Mouse (Mus musculus) CH12.LX (cell line): ENCODE data around the gene Dip2b. TPM values are rescaled to one million over a fixed set of nuclear protein-coding genes. Genes with fewer than 3 reads are reported as not detected.

Source experiments
- DNase-seq: peaks from one replicate; pipeline ENCODE4 v3.0.0-alpha.2; 2013; ENCODE audit errors: extremely low read depth
- H3K27ac ChIP-seq: 2 replicates; pipeline ENCODE4 v1.5.1; 2012; ENCODE audit warnings: low read depth, mild to moderate bottlenecking, control low read depth, moderate library complexity; ENCODE audit not compliant: insufficient read depth
- H3K27me3 ChIP-seq: replicated peaks from 2 replicates; pipeline ENCODE3; 2012; ENCODE audit warnings: inconsistent platforms
- H3K36me3 ChIP-seq, 2 experiments: replicated peaks in 1 of 2; 2 replicates each; pipeline versions ENCODE3 to v1.6.1; 2012; ENCODE audit warnings: inconsistent platforms in 1 of 2, low read length in 1 of 2, mild to moderate bottlenecking in 1 of 2, mixed read lengths in 1 of 2, moderate library complexity in 1 of 2; ENCODE audit not compliant: control insufficient read depth in 1 of 2, insufficient read depth in 1 of 2
- H3K4me1 ChIP-seq, 2 experiments: 2 replicates each; pipeline ENCODE4 v1.6.1; 2012; ENCODE audit warnings: inconsistent platforms in 1 of 2, moderate library complexity in 1 of 2; ENCODE audit not compliant: insufficient read depth in 2 of 2, control insufficient read depth in 1 of 2
- H3K4me2 ChIP-seq: 2 replicates; pipeline ENCODE4 v1.6.1; 2012; ENCODE audit warnings: low read depth, mild to moderate bottlenecking, control low read depth; ENCODE audit not compliant: poor library complexity, insufficient read depth, severe bottlenecking
- H3K4me3 ChIP-seq, 3 experiments: fragments of 150-350 bp in 1 of 3; sonication (generic) in 1 of 3; replicated peaks in 1 of 3; 2 replicates each; pipeline versions ENCODE3 to v1.5.1; 2011 to 2012; ENCODE audit warnings: low read depth in 2 of 3, low read length in 2 of 3, mild to moderate bottlenecking in 2 of 3, moderate library complexity in 2 of 3, control low read depth in 1 of 3, improper control_type of control experiment in 1 of 3, inconsistent platforms in 1 of 3, mixed read lengths in 1 of 3; ENCODE audit not compliant: poor library complexity in 1 of 3
- H3K79me2 ChIP-seq: replicated peaks from 2 replicates; pipeline ENCODE4 v1.6.1; 2012; ENCODE audit warnings: mild to moderate bottlenecking, moderate library complexity; ENCODE audit not compliant: control insufficient read depth, poor library complexity, insufficient read depth, severe bottlenecking; ENCODE audit errors: extremely low read depth
- H3K9ac ChIP-seq: 2 replicates; pipeline ENCODE4 v1.6.1; 2012; ENCODE audit warnings: low read depth, mild to moderate bottlenecking, control low read depth, moderate library complexity; ENCODE audit not compliant: insufficient read depth
- H3K9me3 ChIP-seq: replicated peaks from 2 replicates; pipeline ENCODE3; 2012; ENCODE audit warnings: low read length, inconsistent platforms, mixed read lengths
- CHD1 ChIP-seq: IDR thresholded peaks from 2 replicates; pipeline ENCODE4 v1.6.1; 2012; ENCODE audit warnings: low read depth, low read length, improper control_type of control experiment, inconsistent platforms
- CHD2 ChIP-seq: IDR thresholded peaks from 2 replicates; pipeline ENCODE4 v1.6.1; 2011; ENCODE audit warnings: low read length, improper control_type of control experiment
- CTCF ChIP-seq, 2 experiments: IDR thresholded peaks in 1 of 2; conservative IDR thresholded peaks in 1 of 2; 2 replicates each; pipeline ENCODE4 v1.5.1; 2011 to 2012; ENCODE audit warnings: low read depth in 2 of 2, low read length in 2 of 2, improper control_type of control experiment in 1 of 2, inconsistent platforms in 1 of 2, mild to moderate bottlenecking in 1 of 2, moderate library complexity in 1 of 2
- E2F4 ChIP-seq: IDR thresholded peaks from 2 replicates; pipeline ENCODE4 v1.6.1; 2011; ENCODE audit warnings: low read depth, low read length, improper control_type of control experiment; ENCODE audit not compliant: insufficient replicate concordance
- ELF1 ChIP-seq: IDR thresholded peaks from 2 replicates; pipeline ENCODE4 v1.6.1; 2014; ENCODE audit warnings: low read depth, mild to moderate bottlenecking, inconsistent platforms, low read length, improper control_type of control experiment
- ETS1 ChIP-seq: conservative IDR thresholded peaks from 2 replicates; pipeline ENCODE4 v1.6.1; 2012; ENCODE audit warnings: low read depth, mild to moderate bottlenecking, inconsistent platforms, low read length, improper control_type of control experiment, moderate library complexity
- GABPA ChIP-seq: IDR thresholded peaks from 2 replicates; pipeline ENCODE4 v1.6.1; 2012; ENCODE audit warnings: low read depth, low read length, improper control_type of control experiment, inconsistent platforms; ENCODE audit not compliant: insufficient replicate concordance
- HCFC1 ChIP-seq: IDR thresholded peaks from 2 replicates; pipeline ENCODE4 v1.6.1; 2012; ENCODE audit warnings: low read depth, mild to moderate bottlenecking, inconsistent platforms, low read length, improper control_type of control experiment
- IRF4 ChIP-seq: IDR thresholded peaks from 2 replicates; pipeline ENCODE4 v1.6.1; 2014; ENCODE audit warnings: low read depth, mild to moderate bottlenecking, inconsistent platforms, low read length, improper control_type of control experiment
- JUN ChIP-seq: IDR thresholded peaks from 2 replicates; pipeline ENCODE4 v1.6.1; 2011; ENCODE audit warnings: low read depth, mild to moderate bottlenecking, low read length, improper control_type of control experiment, moderate library complexity; ENCODE audit not compliant: insufficient read depth
- JUND ChIP-seq: conservative IDR thresholded peaks from 2 replicates; pipeline ENCODE4 v1.6.1; 2011; ENCODE audit warnings: low read depth, low read length, improper control_type of control experiment
- KAT2A ChIP-seq: IDR thresholded peaks from 2 replicates; pipeline ENCODE4 v1.6.1; 2012; ENCODE audit warnings: low read length, improper control_type of control experiment, inconsistent platforms; ENCODE audit not compliant: insufficient replicate concordance
- MAFK ChIP-seq: IDR thresholded peaks from 2 replicates; pipeline ENCODE4 v1.6.1; 2011; ENCODE audit warnings: low read length, improper control_type of control experiment; ENCODE audit not compliant: insufficient replicate concordance
- MAZ ChIP-seq: IDR thresholded peaks from 2 replicates; pipeline ENCODE4 v1.6.1; 2012; ENCODE audit warnings: low read depth, mild to moderate bottlenecking, inconsistent platforms, low read length, improper control_type of control experiment, moderate library complexity
- MEF2A ChIP-seq: IDR thresholded peaks from 2 replicates; pipeline ENCODE4 v1.6.1; 2014; ENCODE audit warnings: low read depth, mild to moderate bottlenecking, inconsistent platforms, low read length, improper control_type of control experiment, borderline replicate concordance
- MXI1 ChIP-seq: IDR thresholded peaks from 2 replicates; pipeline ENCODE4 v1.6.1; 2011; ENCODE audit warnings: mild to moderate bottlenecking, low read depth, low read length, improper control_type of control experiment
- MYC ChIP-seq: IDR thresholded peaks from 2 replicates; pipeline ENCODE4 v1.6.1; 2011; ENCODE audit warnings: low read depth, mild to moderate bottlenecking, improper control_type of control experiment, low read length
- NELFE ChIP-seq: IDR thresholded peaks from 2 replicates; pipeline ENCODE4 v1.6.1; 2011; ENCODE audit warnings: low read depth, low read length, improper control_type of control experiment
- NRF1 ChIP-seq: IDR thresholded peaks from 2 replicates; pipeline ENCODE4 v1.6.1; 2014; ENCODE audit warnings: low read depth, mild to moderate bottlenecking, inconsistent platforms, low read length, improper control_type of control experiment, moderate library complexity
- PAX5 ChIP-seq: IDR thresholded peaks from 2 replicates; pipeline ENCODE4 v1.6.1; 2012; ENCODE audit warnings: low read length, inconsistent platforms, mixed read lengths
- POLR2A ChIP-seq: IDR thresholded peaks from 2 replicates; pipeline ENCODE4 v1.6.1; 2011; ENCODE audit warnings: low read depth, mild to moderate bottlenecking, improper control_type of control experiment, low read length
- POLR2AphosphoS2 ChIP-seq: IDR thresholded peaks from 2 replicates; pipeline ENCODE4 v1.6.1; 2011; ENCODE audit warnings: low read depth, low read length, improper control_type of control experiment
- RAD21 ChIP-seq: IDR thresholded peaks from 2 replicates; pipeline ENCODE4 v1.6.1; 2011; ENCODE audit warnings: low read depth, mild to moderate bottlenecking, low read length, improper control_type of control experiment, moderate library complexity
- RCOR1 ChIP-seq: conservative IDR thresholded peaks from 2 replicates; pipeline ENCODE4 v1.6.1; 2012; ENCODE audit warnings: low read depth, mild to moderate bottlenecking, inconsistent platforms, low read length, improper control_type of control experiment
- SIN3A ChIP-seq: IDR thresholded peaks from 2 replicates; pipeline ENCODE4 v1.6.1; 2012; ENCODE audit warnings: low read length, improper control_type of control experiment, inconsistent platforms
- SMC3 ChIP-seq: IDR thresholded peaks from 2 replicates; pipeline ENCODE4 v1.6.1; 2011; ENCODE audit warnings: low read depth, low read length, improper control_type of control experiment
- TCF12 ChIP-seq: IDR thresholded peaks from 2 replicates; pipeline ENCODE4 v1.6.1; 2014; ENCODE audit warnings: low read depth, mild to moderate bottlenecking, inconsistent platforms, low read length, improper control_type of control experiment
- UBTF ChIP-seq: IDR thresholded peaks from 2 replicates; pipeline ENCODE4 v1.6.1; 2012; ENCODE audit warnings: low read depth, mild to moderate bottlenecking, inconsistent platforms, low read length, improper control_type of control experiment, moderate library complexity
- USF1 ChIP-seq: IDR thresholded peaks from 2 replicates; pipeline ENCODE4 v1.6.1; 2014; ENCODE audit warnings: low read depth, mild to moderate bottlenecking, inconsistent platforms, low read length, improper control_type of control experiment
- USF2 ChIP-seq: conservative IDR thresholded peaks from 2 replicates; pipeline ENCODE4 v1.6.1; 2011; ENCODE audit warnings: low read depth, low read length, improper control_type of control experiment
- ZC3H11A ChIP-seq: IDR thresholded peaks from 2 replicates; pipeline ENCODE4 v1.6.1; 2012; ENCODE audit warnings: low read depth, mild to moderate bottlenecking, inconsistent platforms, low read length, improper control_type of control experiment
- ZKSCAN1 ChIP-seq: IDR thresholded peaks from 2 replicates; pipeline ENCODE4 v1.6.1; 2012; ENCODE audit warnings: low read depth, inconsistent platforms, low read length, improper control_type of control experiment, borderline replicate concordance
- ZMIZ1 ChIP-seq: IDR thresholded peaks from 2 replicates; pipeline ENCODE4 v1.6.1; 2012; ENCODE audit warnings: low read depth, mild to moderate bottlenecking, inconsistent platforms, low read length, improper control_type of control experiment
- ZNF384 ChIP-seq: IDR thresholded peaks from 2 replicates; pipeline ENCODE4 v1.6.1; 2012; ENCODE audit warnings: low read depth, low read length, improper control_type of control experiment, inconsistent platforms
- dilution Hi-C: fragments of 300-500 bp; cut with MboI; formaldehyde crosslinking; loops from 2 replicates; pipeline ENCODE4 v1.14.3; 2020; ENCODE audit warnings: low sequenced_read_pairs; ENCODE audit not compliant: extremely low pct_unique_long_range_greater_than_20kb, extremely low pct_ligation_motif_present
- in situ Hi-C: fragments of 300-500 bp; cut with MboI; formaldehyde crosslinking; loops from 3 replicates; pipeline ENCODE4 v1.14.3; 2019; ENCODE audit warnings: low sequenced_read_pairs, low pct_ligation_motif_present, low pct_unique_long_range_greater_than_20kb, mixed read lengths
- polyA plus RNA-seq: library from polyadenylated mRNA; unstranded; fragments of >175 nt; gene quantifications from 2 replicates; pipeline ENCODE4 v1.2.1, GENCODE M21; 2012; ENCODE audit warnings: low read depth; ENCODE audit not compliant: insufficient read length
- total RNA-seq, 2 experiments: library from RNA; depleted of rRNA; stranded (reverse); fragments of 300-350 nt in 1 of 2; fragments of >200 nt in 1 of 2; gene quantifications; 2 replicates each; pipeline ENCODE4 v1.2.3; 2012 to 2014

Dip2b gene
- total and polyA plus RNA-seq, 3 experiments, result 15.7 to 18.2 (median 16.7) TPM

DNA sequence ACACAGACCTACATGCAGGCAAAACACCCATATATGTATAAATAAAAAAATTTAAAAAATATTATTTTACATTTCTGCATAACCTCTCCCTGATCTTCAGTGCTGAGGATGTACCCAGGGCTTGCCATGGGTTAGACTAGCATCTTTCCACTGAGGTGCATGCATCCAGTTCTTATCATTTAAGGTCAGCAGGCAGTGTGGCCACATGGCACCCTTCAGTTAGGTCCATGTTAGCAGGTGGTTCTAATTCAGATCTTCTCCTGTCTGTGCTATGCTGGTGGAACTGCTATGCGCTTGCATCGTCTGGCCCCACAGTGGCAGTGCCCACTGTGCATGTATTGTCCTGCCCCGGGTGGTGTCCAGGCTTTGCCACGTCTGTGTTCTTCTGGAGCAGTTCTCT is 37.9 kb downstream of the Dip2b start:
- no peak overlapping the region for H3K27ac ChIP-seq

DNA sequence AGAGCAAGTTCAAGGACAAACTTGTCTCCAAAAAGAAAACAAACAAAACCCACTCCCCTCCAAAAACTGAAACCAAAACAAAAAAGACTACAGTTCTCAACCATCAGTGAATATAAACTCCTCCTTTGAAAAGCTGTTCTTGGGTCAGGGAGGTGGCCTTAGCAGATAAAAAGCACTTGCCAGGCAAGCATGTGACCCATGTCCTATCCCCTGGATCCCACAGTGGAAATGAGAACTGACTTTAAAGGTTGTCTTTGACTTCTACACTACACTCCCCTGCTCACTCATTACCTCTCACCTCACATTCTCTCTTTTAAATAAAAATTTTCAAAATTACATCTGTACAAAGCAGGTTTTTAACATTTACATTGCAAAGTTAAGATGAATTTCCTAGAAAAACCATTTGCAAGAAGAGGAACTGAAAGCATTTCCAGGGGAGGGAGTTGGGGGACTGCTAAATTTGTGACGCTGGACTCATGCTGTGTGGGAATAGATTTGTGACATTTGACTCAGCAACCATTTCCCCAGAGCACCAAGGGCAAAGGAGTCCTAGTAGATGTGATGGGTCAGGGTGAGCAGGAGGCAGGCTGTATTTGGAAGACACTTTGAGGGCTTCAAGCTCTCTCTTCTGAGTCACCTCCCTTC is 42.5 kb downstream of the Dip2b start:
- H3K9me3 ChIP-seq, result no peaks in the 10 kb centered on the region
- no peak overlapping the region for H3K27ac ChIP-seq
- H3K27me3 ChIP-seq, result no peaks in the 10 kb centered on the region
- dilution Hi-C loops, result no loop called here
- no peak overlapping the region for H3K4me3 ChIP-seq
- peak; percentile 85 for DNase-seq
- peaks cover 4% of the 10 kb centered on the region for H3K79me2 ChIP-seq
- in situ Hi-C loops, result no loop called here
- no peak overlapping the region for H3K9ac ChIP-seq
- H3K36me3 ChIP-seq, result peaks cover 0 to 33% of the 10 kb centered on the region in 2 experiments
- peak overlapping the region; percentile 47 for H3K4me2 ChIP-seq
- H3K4me1 ChIP-seq, result peaks cover 14 to 72% of the 10 kb centered on the region in 2 experiments
- 0 out of 2 replicates have a peak, but pooled peaks have one; percentile 35 for TF ChIP-seq KAT2A
- TF ChIP-seq CHD1, result no peak
- peak; percentile 97 for TF ChIP-seq IRF4
- no peak for TF ChIP-seq USF2
- no peak; the same call in 1 of the 2 replicates for TF ChIP-seq RAD21
- TF ChIP-seq ZNF384, result no peak
- TF ChIP-seq POLR2AphosphoS2, result no peak
- TF ChIP-seq MXI1, result peak; percentile 61; the same call in 1 of the 2 replicates
- TF ChIP-seq ELF1, result no peak
- TF ChIP-seq NELFE, result no peak
- peak; percentile 91 for TF ChIP-seq MEF2A
- TF ChIP-seq CTCF (conservative IDR thresholded peaks at IDR 0.05 in 1 of 2, IDR thresholded peaks at IDR 0.05 in 1 of 2; ENCODE audit: low read depth in 2 of 2, low read length in 2 of 2), result no peak
- peak; percentile 61 for TF ChIP-seq JUND
- peak; percentile 56 for TF ChIP-seq RCOR1
- TF ChIP-seq MAFK, result peak; percentile 41; the same call in 1 of the 2 replicates
- TF ChIP-seq ZMIZ1, result no peak
- no peak for TF ChIP-seq POLR2A
- TF ChIP-seq GABPA, result no peak
- no peak; the same call in 1 of the 2 replicates for TF ChIP-seq HCFC1
- no peak for TF ChIP-seq PAX5
- TF ChIP-seq JUN, result no peak
- TF ChIP-seq SMC3, result no peak
- TF ChIP-seq SIN3A, result no peak
- TF ChIP-seq E2F4, result no peak
- TF ChIP-seq MAZ, result peak; percentile 89

More for the DNA sequence above, 37.9 kb downstream of the Dip2b start:
- Histone ChIP-seq H3K9ac (no peak overlapping the region), H3K9me3 (no peaks in the 10 kb centered on the region), H3K4me2 (no peak overlapping the region)
- no peak for DNase-seq
- dilution Hi-C loops, result no loop called here
- TF ChIP-seq TCF12 (no peak), UBTF (no peak), CHD1 (no peak), ETS1 (no peak), NRF1 (no peak), ELF1 (no peak), CHD2 (no peak), ZKSCAN1 (no peak), USF1 (no peak), ZC3H11A (no peak), MEF2A (no peak), MYC (no peak), RAD21 (no peak), JUND (no peak), KAT2A (no peak), POLR2AphosphoS2 (no peak), POLR2A (no peak), ZNF384 (no peak), ZMIZ1 (no peak), IRF4 (no peak)
- TF ChIP-seq, all 38 proteins: peak for 0
- H3K4me3 ChIP-seq, result no peak overlapping the region
- peaks cover 10 to 62% of the 10 kb centered on the region in 2 experiments for H3K4me1 ChIP-seq
- in situ Hi-C loops, result loop anchor here (5.0 kb wide), 1 partner anchor 34 kb away; no protein-coding TSS in a partner anchor
- peaks cover 0 to 25% of the 10 kb centered on the region in 2 experiments for H3K36me3 ChIP-seq
- no peaks in the 10 kb centered on the region for H3K27me3 ChIP-seq
- H3K79me2 ChIP-seq, result peaks cover 7% of the 10 kb centered on the region
